Mouse (Mus musculus) heart, postnatal 14 days (tissue): ENCODE results near the gene Cbx8. TPM values are rescaled to one million over a fixed set of nuclear protein-coding genes. Genes with fewer than 3 reads are reported as not detected.

Experiments
- DNase-seq, 2 experiments: peaks; one replicate each; pipeline ENCODE4 v3.0.0; 2021 to 2022
- intact Hi-C: fragments of 180-260 bp; cut with DNase I; formaldehyde crosslinking; loops from one replicate; pipeline ENCODE4 v1.15.1; 2025
- long read RNA-seq, 2 experiments: library from polyadenylated mRNA; stranded (forward); transcript quantifications; one replicate each; pipeline ENCODE4 v2.0.0; 2021
- total RNA-seq, 2 experiments: library from RNA; stranded (reverse); gene quantifications; 2 replicates each; pipeline ENCODE4 v1.2.3; 2021

The Cbx8 gene
- total RNA-seq: 1 to 10 TPM; 6.0 to 6.1 TPM
- long read RNA-seq, experiment 1, transcript Cbx8-201 (5 exons, 3,580 nt): major isoform, 17 of 20 reads
- long read RNA-seq, experiment 1, partial matches to known transcripts: 1 of 20 reads
- long read RNA-seq, experiment 1, other reads (novel, unspliced or antisense): 2 of 20 reads
- long read RNA-seq, experiment 2, transcript Cbx8-201 (5 exons, 3,580 nt): major isoform, 12 of 15 reads
- long read RNA-seq, experiment 2, partial matches to known transcripts: 0 of 15 reads
- long read RNA-seq, experiment 2, other reads (novel, unspliced or antisense): 2 of 15 reads

DNA sequence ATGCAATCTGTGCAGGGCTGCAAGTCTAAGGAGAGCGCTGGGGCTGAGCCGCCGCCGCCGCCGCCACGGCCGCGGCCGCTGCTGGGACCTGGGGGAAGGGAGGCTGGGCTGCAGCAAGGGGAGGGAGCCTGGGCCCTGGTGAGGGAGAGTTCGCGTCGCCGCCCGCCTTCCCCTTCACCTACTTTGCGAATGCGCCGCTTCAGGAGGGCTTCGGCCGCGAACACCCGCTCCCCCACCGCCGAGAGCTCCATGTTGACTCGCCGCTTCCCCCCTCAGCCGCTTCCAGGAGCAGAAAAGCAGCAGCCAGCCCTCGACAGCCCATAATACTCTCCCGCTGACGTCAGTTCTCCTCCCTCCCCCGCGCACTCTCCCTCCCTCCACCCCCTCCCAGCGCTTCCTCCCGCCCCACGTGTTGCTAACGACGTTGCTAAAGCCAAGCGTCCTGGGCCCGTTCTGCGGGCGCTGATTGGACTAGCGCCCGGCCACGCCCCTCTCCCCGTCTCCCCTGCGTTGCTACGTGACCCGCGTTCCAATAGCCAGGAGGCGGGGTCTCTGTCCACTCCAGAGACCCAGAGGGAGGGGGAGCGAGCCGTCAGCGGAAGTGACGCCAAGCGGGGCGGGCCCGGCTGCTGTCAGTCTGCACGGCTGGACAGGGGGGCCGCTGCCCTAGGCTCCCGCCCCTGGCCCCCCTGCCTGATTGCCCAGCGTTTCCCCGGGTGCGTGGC lies at the start of gene Cbx8:
TSS of gene Cbx8 (minus strand) at position 370 of the 725 bp plus-strand sequence.
- intact Hi-C loops: no loop called here
- DNase-seq: peak; percentile 99

- intact Hi-C loops: loop anchor here (1.0 to 2.0 kb wide), 2 partner anchors 35 to 96 kb away; no protein-coding TSS in a partner anchor
- peak; percentile 31 to 33 for DNase-seq
Measured at GRCm38 (mm10) chr11:119090076-119090960, 49.5 kb upstream of the Cbx8 start.

DNA sequence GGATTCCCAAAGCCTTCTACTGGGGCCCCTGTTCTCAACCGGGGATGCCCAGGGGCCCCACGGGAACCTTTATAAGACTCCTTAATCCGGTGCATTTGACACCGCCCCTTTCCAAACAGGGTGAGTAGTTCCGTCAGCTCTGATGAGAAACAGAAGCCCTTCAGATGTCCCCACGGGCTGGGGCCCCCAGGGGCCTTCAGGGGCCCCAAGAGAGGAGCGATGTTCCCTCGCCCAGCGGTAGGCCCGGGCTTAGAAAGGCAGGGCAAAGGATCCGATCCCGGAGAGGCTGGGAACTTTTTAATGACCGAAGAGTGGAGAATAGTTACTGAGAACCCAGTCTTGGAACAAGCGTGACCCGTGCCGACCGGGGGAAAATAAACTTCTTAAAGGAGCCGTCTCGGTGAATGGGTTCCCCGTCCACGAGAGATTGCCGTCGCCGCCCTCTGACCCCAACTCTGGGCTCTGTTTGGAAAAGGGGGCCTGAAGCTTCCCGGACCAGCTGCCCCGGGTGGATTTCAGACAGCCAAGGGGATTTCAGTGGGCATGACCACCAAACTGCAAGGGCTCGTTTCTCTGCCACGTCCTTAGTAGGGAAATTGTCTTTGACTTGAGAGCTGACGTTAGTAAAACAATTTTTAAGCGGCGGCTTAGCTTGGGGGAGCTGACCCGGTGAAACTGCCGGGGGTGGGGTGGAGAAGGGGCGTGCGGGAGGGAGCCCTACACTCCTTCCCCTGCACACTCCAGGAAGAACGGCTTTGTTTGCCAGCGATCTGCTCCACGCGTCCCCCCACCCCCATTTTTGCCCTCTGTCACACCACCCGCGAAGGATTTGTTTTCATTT lies 48.7 kb upstream of the Cbx8 start:
- peak; percentile 23 to 41 for DNase-seq
- intact Hi-C loops: loop anchor here (1.0 to 2.0 kb wide), 2 partner anchors 34 to 97 kb away; no protein-coding TSS in a partner anchor

DNA sequence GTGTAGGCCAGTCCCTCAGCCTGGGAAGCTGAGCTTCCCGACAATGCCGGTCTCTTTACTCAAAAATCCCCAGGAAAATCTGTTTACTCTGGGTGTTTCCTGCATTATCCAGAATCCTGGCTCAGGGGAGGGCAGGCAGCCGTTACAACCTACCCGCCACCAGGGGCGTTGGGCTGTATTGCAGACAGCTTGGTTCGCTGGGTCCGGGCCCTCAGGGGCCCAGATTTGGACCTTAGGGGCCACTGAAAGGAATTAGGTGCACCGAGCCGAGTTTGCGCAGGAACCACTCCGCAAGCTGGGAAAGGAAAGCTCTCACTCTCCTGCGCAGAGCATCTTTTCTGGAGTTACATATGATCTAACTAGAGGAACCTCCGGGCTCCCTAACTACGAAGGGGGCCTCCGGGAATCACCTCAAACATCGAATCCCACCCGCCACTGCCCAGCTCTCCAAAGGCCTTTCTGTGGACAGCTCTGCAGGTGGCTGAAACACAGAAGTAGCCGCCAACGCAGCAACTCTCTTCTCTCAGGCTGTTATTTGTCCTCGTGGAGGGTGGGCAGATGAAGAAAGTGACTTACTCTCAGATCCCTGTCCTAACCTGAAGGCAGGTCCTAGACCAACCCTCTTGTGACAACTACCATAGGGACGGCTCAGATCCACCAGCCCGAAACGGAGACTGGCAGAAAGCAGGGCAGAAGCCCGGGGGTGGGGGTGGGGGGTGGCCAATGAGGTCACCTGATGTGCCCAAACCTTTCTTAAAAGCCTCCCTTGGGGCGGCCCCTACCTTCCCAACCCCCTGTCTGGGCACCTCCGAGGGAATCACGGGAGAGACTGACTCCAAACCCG lies 47.8 kb upstream of the Cbx8 start:
- intact Hi-C loops: no loop called here
- DNase-seq: peak; percentile 42 to 56

GRCm38 (mm10) chr11:119087301-119088082 lies 46.7 kb upstream of the Cbx8 start:
- intact Hi-C loops: no loop called here

GRCm38 (mm10) chr11:119086144-119086971 lies 45.6 kb upstream of the Cbx8 start, which contains the start of gene Cbx4:
Cbx4 (minus strand) TSS chr11:119086221.
- peak; percentile 92 to 94 for DNase-seq
- intact Hi-C loops: no loop called here

More at GRCm38 (mm10) chr11:119087301-119088082, 46.7 kb upstream of the Cbx8 start:
- peak; percentile 53 to 68 for DNase-seq

DNA sequence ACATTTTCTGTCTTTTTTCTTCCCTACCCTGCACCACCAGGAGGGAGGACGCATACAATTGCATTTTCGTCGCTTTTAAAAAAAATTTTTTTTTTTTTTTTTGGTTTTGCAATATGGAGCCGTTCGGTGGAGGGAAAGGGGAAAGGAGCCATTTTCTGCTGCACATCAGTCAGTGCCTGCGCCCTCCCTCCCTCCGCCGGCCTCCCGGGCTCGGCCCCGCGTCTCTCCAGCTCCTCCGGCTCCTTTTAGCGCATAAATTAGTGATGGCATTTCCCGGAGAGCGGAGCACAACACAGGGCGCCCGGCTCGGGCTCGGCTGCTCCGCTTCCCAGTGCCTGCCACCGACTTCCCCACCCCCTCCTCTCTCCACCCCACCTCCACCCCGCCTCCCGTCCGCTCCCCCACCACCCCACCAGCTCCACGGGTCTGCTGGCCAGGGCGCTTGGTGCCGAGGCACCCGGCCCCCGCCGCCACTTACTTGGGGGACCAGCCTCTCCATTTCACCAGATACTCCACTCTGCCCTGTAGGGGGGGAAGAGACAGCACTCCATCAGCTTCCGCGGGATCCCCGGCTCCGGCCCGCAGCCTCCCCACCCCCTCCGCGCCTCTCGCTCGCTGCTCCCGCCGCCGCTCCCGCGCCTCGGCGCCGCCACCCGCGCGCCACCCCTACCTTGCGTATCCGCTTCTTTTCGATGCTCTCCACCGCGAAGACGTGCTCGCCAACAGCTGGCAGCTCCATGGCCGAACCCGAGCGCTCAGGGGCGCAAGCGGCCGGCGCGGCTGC lies 44.7 kb upstream of the Cbx8 start:
- peak; percentile 71 to 78 for DNase-seq
- intact Hi-C loops: no loop called here

GRCm38 (mm10) chr11:119084446-119085278 lies 43.9 kb upstream of the Cbx8 start:
- intact Hi-C loops: no loop called here
- DNase-seq: peak; percentile 59 to 71

DNA sequence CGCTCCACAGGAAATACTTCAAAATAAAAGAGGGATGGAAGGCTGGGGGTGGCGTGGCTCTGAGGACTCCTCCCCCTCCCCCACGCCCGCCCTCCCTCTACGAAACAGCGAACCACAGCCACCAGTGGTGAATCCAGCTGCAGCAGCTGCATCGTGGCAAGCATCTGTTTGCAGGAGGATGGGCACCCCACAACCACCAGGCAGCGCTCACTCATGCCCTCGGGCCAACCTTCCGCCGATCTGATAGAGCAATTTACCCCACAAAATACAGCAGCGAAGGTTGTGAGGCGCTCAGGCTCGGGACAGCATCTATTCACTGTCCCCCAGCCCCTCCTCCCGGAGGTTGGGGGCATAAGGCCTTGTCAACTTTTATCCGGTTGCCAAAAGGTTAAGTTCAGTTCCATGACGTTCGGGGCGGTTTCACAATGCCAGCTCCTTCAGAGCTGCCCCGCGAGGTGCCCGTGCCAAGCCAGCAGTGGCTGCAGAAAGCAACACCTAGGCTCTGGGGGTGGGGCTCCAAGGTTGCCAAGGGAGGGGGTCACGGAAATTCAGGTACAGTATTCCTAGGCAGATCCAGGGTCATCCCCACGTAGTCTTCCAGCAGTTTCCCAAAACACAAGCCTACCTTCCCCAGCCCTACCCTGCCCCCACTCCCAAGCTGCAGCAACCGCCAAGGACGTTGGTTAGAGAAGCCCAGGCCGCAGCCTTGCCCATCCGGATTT lies 43.1 kb upstream of the Cbx8 start:
- intact Hi-C loops: no loop called here

DNA sequence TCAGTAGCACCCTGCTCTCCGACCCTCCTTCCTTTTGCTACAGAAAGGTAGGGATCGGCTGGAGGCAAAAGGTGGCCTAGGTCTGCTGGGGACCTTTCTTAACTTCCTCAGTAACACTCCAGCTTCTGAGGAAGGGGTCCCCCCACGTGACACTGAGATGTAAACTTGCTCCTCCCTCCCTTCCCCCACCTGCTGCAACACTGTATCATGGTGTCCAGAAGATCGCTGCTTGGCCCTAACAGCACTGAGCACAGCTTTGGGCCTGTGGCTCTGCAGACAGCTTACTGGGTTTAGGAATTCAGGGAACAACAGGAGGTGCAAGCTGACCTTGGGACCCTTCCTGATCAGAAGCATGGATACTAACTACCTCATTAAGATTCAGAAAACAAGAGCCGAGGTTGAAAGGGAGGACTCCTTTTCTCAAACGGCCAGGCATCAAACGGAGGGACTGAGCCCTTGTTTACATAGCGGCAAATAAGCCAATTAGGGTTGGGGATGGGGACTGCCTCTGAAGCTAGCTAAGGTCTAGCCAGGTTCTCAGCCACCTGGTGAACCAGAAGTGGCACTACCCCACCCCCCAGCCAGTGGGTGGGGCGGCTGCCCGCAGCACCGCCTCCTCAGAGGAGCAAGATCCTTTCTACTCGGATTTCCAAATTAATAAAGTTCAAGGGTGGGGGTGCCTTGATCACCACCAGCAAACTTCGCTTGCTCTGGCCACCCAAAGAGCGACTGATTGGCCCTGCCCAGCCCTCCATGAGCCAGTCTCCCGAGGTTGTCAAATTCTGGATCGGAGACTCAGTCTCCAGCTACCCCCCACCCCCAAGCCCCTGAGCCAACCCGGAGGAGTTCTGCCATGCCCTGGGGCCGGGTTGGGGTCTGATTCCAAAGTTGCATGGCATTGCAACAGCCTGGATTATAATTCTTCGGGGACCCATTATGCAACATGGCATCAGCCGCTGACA lies 42.1 kb upstream of the Cbx8 start:
- intact Hi-C loops: no loop called here
- no peak for DNase-seq

More for the DNA sequence above, 43.1 kb upstream of the Cbx8 start:
- peak; percentile 52 to 57 for DNase-seq

GRCm38 (mm10) chr11:119081839-119082637 lies 41.3 kb upstream of the Cbx8 start:
- intact Hi-C loops: no loop called here
- peak; percentile 53 to 61 for DNase-seq

DNA sequence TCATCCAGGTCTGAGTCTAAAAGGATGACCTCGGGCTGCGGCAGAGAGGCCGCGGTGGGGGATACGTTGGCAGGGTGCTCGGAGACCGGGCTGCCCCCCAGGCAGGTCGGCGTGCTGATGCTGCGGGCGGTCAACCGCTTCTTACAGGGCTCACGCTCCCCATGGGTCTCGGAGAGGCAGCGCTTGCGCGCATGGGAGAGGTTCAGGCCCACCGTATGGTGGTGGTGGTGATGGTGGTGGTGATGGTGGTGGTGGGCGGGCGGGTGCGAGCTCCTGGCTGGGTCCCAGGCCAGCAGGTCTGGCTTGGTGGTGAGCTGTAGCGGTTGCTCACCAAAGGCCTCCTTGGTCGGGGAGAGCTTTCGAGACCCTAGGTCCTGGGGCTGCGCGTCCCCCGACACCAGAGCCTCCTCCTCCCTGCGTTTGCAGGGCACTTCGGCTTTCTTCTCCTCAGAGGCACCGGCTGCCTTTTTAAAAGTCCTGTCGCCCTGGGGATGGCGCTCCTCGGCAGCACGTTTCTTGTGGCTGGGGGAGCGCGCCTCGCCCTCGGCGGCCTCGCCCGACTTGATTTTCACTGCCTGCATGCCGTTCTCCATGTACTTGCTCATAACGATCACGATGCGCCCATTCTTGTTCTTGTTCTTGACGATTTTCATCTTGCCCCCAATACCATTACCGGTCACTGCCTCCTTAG lies 40.5 kb upstream of the Cbx8 start:
- DNase-seq: no peak
- intact Hi-C loops: no loop called here
